Mouse (Mus musculus) gonadal fat pad, adult 2 months (tissue): ENCODE measurements around the gene Olfr987. TPM values are rescaled to one million over a fixed set of nuclear protein-coding genes. Genes with fewer than 3 reads are reported as not detected.
"Not testable (repeated sequence)": the region's sequence is repeated elsewhere in the genome, so short reads cannot be mapped to it uniquely, and the experiment has no call there.

Source experiments
- DNase-seq: peaks from one replicate; pipeline ENCODE4 v3.0.0-alpha.2; 2012; ENCODE audit warnings: low read depth
- polyA plus RNA-seq: library from polyadenylated mRNA; depleted of rRNA; stranded (reverse); fragments of >200 nt; gene quantifications from 2 replicates; pipeline ENCODE4 v1.2.3, GENCODE M21; 2012; rRNA removed

Gene Olfr987
- not detected in 2 replicates for polyA plus RNA-seq

DNA sequence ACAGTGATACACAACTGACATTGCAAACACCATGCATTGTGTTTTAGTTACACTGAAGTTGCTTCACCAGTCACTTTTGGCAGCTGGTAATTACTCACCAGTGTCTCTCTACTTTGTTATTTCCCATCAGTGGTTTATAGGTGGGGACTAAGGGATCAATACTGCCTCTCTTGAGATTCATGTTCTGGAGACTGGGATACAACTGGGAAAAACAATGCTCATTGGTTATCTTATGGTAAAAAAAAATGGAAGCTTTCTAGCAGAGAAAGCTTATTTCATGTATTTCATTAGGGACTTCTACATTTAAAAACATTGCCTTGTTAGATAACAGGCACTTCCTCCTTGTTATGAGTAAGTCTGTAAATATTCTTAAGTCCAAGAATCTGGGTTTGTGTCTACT, at the start of gene Olfr987:
Gene Olfr987 (minus strand): TSS at position 101 of the 400 bp plus-strand sequence.
- not testable (repeated sequence) for DNase-seq

DNA sequence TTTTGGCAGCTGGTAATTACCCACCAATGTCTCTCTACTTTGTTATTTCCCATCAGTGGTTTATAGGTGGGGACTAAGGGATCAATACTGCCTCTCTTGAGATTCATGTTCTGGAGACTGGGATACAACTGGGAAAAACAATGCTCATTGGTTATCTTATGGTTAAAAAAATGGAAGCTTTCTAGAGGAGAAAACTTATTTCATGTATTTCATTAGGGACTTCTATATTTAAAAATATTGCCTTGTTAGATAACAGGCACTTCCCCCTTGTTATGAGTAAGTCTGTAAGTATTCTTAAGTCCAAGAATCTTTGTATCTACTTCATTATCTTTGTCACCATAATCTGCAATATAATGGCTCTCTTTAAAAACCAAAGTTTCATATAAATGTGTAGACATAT, 24.0 kb upstream of the Olfr987 start, which contains the start of gene Olfr988:
Gene Olfr988 (minus strand): TSS at position 101 of the 400 bp plus-strand sequence.
- DNase-seq: not testable (repeated sequence)

GRCm38 (mm10) chr2:85339972-85340371, 857 bp upstream of the Olfr987 start:
- DNase-seq: no peak

DNA sequence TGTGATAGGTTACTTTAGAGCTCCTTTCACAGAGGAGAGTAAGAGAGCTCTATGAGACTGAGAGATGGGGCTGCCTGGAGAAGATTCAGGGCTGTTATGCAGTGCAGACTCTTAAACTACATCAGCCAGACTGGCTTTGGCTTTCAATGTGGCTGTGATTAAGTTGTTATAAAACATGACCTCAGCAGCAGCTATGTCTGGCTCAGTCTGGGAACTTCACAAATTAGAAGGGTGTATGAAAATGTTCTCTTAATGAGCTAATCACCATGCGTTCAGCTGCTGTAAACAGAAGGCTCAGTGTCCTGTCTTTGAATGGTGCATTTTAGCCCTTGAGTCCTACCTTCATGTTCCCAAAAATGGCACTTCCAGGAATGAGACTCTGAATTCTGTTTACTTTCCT, 20.0 kb downstream of the Olfr987 start:
- DNase-seq: no peak

DNA sequence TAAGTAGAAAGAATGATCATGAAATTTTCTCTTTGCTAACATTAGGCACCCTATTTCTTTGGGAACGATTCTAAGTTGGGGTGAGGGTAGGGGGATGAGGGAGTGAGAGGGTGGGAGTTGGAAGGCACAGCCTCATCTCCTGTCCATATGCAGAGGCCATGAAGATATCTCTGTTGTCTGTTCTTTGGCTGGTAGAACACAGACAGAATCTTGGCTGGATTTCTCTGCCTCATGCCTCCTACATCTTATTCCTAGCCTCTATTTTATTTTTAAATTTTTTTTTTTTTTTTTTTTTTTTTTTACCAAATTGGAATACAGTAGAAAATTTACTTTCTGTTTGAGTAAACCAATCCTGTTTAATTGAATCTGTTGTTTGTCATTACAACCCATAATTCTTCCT, 53.7 kb downstream of the Olfr987 start:
- DNase-seq: no peak

GRCm38 (mm10) chr2:85284626-85285025, 54.5 kb downstream of the Olfr987 start:
- no peak for DNase-seq

DNA sequence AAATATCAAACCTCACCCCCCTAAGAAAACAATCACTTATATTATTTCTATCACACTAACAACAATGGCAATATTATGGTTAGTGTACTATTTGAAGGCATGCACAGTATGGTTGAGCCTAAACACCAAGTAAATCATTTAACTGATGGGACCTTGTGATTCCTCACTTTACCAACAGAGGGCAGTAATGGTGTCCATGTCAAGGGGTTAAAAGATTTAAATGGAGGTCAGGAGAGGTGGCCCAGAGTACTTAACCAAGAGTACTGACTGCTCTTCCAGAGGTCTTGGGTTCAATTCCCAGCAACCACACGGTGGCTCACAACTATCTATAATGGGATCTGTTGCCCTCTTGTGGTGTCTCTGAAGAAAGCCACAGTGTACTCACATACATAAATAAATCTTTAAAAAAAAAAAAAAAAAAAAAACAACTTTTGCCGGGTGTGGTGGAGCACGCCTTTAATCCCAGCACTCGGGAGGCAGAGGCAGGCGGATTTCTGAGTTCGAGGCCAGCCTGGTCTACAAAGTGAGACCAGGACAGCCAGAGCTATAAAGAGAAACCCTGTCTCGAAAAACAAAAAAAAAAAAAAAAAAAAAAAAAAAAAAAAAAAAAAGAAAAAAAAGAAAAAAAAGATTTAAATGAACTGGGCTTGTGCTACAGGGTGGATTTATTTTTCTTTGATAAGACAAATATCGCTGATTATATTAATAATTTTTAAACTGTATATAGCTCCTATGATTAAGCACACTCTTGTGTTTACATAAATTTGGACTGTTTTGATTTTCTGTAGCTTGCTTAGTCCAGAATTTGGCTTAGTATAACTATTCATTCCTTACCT, 55.3 kb downstream of the Olfr987 start:
- no peak for DNase-seq

- DNase-seq: no peak
These were observed 58.1 kb downstream of the Olfr987 start for GRCm38 (mm10) chr2:85281023-85281422.

Other genes with a start within 250 kb of the Olfr987 start
- gene Aplnr, start 203.1 kb downstream of the Olfr987 start, polyA plus RNA-seq: 19.2 and 21.7 TPM in 2 replicates
- 0.20 and 0.38 TPM in 2 replicates for gene Lrrc55, start 142.1 kb downstream of the Olfr987 start, polyA plus RNA-seq
- gene Olfr988, start 23.9 kb upstream of the Olfr987 start, polyA plus RNA-seq: not detected in 2 replicates
- gene Olfr992, start 70.2 kb upstream of the Olfr987 start, polyA plus RNA-seq: not detected in 2 replicates
- gene Olfr993, start 75.6 kb upstream of the Olfr987 start, polyA plus RNA-seq: not detected in 2 replicates
- not detected in 2 replicates for gene Olfr994, start 97.1 kb upstream of the Olfr987 start, polyA plus RNA-seq
- gene Olfr995, start 104.3 kb upstream of the Olfr987 start, polyA plus RNA-seq: not detected in 2 replicates
- not detected in 2 replicates for gene 4833423E24Rik, start 179.7 kb upstream of the Olfr987 start, polyA plus RNA-seq
- not detected in 2 replicates for gene Olfr996, start 239.9 kb upstream of the Olfr987 start, polyA plus RNA-seq
- gene Olfr998, start 249.6 kb upstream of the Olfr987 start, polyA plus RNA-seq: not detected in 2 replicates